Mouse (Mus musculus) liver, embryonic 11.5 days (tissue): ENCODE measurements around the gene Ap5m1. TPM values are rescaled to one million over a fixed set of nuclear protein-coding genes. Genes with fewer than 3 reads are reported as not detected.

Experiments
- ATAC-seq: fragments of 200-750 bp; cut with Nextera tagmentation; replicated peaks from 2 replicates; pipeline ENCODE4 v1.8.0; 2017; ENCODE audit warnings: moderate number of reproducible peaks, mild to moderate bottlenecking, moderate TSS enrichment, moderate library complexity; ENCODE audit not compliant: low FRiP score
- DNase-seq: peaks from one replicate; pipeline ENCODE4 v3.0.0-alpha.2; 2017; ENCODE audit warnings: low spot score
- H3K27ac ChIP-seq: fragments of 300-500 bp; sonication (generic); 2 replicates; pipeline ENCODE4 v1.5.1; 2014; ENCODE audit warnings: mild to moderate bottlenecking, low read depth, low read length, control low read depth
- H3K27me3 ChIP-seq: fragments of 300-500 bp; sonication (generic); replicated peaks from 2 replicates; pipeline ENCODE4 v1.6.1; 2014; ENCODE audit warnings: low read length, mixed read lengths; ENCODE audit not compliant: control insufficient read depth, insufficient read depth
- H3K36me3 ChIP-seq: fragments of 300-500 bp; sonication (generic); 2 replicates; pipeline ENCODE4 v1.6.1; 2014; ENCODE audit warnings: mild to moderate bottlenecking, low read length, moderate library complexity, mixed read lengths; ENCODE audit not compliant: control insufficient read depth, insufficient read depth
- H3K4me1 ChIP-seq: fragments of 300-500 bp; sonication (generic); replicated peaks from 2 replicates; pipeline ENCODE4 v1.6.1; 2014; ENCODE audit warnings: low read length, mixed read lengths; ENCODE audit not compliant: control insufficient read depth, insufficient read depth
- H3K4me2 ChIP-seq: fragments of 300-500 bp; sonication (generic); 2 replicates; pipeline ENCODE4 v1.6.1; 2014; ENCODE audit warnings: mild to moderate bottlenecking, control low read depth, moderate library complexity
- H3K4me3 ChIP-seq: fragments of 300-500 bp; sonication (generic); 2 replicates; pipeline ENCODE4 v1.5.1; 2014; ENCODE audit warnings: low read depth, low read length, control low read depth
- H3K9ac ChIP-seq: fragments of 300-500 bp; sonication (generic); 2 replicates; pipeline ENCODE4 v1.6.1; 2014; ENCODE audit warnings: low read depth, low read length, control low read depth
- H3K9me3 ChIP-seq: fragments of 300-500 bp; sonication (generic); 2 replicates; pipeline ENCODE4 v1.6.1; 2016; ENCODE audit warnings: low read length, inconsistent platforms, mixed read lengths; ENCODE audit not compliant: control insufficient read depth
- WGBS: fragments of 180-500 bp; shearing (Covaris S2); extraction: QIAGEN DNeasy Blood & Tissue Kit; methylation state at CpG from one replicate; pipeline ENCODE4 v1.1.7; 2014; 5-methylcytosine and 5-hydroxymethylcytosine counted together
- polyA plus RNA-seq: library from polyadenylated mRNA; unstranded; fragments of >200 nt; fragmentation: Nextera tagmentation; extraction: Ambion mirVana; gene quantifications from 2 replicates; pipeline ENCODE4 v1.2.1, GENCODE M21; 2014

Ap5m1 gene
- polyA plus RNA-seq, 1 experiment from 2014 or later: 24.2 TPM

DNA sequence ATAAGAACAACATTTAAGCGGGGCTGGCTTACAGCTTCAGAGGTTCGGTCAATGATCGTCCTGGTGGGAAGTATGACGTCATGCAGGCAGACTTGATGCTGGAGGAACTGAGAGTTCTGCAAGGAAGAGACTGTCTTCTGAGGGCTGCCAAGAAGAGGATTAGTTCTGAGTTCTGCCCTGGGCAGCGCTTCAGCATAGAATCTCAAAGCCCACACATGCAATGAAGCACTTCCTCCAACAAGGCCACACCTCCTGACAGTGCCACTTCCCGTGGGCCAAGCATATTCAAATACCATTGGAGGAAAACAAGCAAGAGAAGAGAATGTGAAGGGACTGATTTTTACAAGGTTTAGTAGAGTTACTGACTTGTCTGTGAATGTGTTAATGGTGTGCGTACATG lies 74.9 kb downstream of the Ap5m1 start:
- no peaks in the 10 kb centered on the region for H3K36me3 ChIP-seq
- no peaks in the 10 kb centered on the region for H3K9me3 ChIP-seq
- H3K4me2 ChIP-seq: no peak overlapping the region
- ATAC-seq (no peak), DNase-seq (no peak)
- no peaks in the 10 kb centered on the region for H3K27me3 ChIP-seq
- H3K9ac ChIP-seq: no peak overlapping the region
- no peak overlapping the region for H3K4me3 ChIP-seq
- H3K4me1 ChIP-seq: no peaks in the 10 kb centered on the region
- no peak overlapping the region for H3K27ac ChIP-seq
- WGBS: 85% methylated on average over 7 of the region's 7 CpGs

Other genes starting within 250 kb of the Ap5m1 start
- 47.4 and 51.6 TPM in 2 replicates for gene Exoc5, start 556 bp downstream of the Ap5m1 start, polyA plus RNA-seq
- 12.8 and 14.4 TPM in 2 replicates for gene Naa30, start 106.1 kb downstream of the Ap5m1 start, polyA plus RNA-seq
- gene ccdc198, start 179.4 kb downstream of the Ap5m1 start, polyA plus RNA-seq: 2.2 and 2.6 TPM in 2 replicates